Mouse (Mus musculus): ENCODE results near the gene Apmap. TPM values are rescaled to one million over a fixed set of nuclear protein-coding genes. Genes with fewer than 3 reads are reported as not detected.
A peak's percentile ranks its signal among the peaks of the same experiment; 100 is the strongest.

The Apmap gene
- polyA plus RNA-seq, 1 experiment from 2014 or later = 47.6 TPM

DNA sequence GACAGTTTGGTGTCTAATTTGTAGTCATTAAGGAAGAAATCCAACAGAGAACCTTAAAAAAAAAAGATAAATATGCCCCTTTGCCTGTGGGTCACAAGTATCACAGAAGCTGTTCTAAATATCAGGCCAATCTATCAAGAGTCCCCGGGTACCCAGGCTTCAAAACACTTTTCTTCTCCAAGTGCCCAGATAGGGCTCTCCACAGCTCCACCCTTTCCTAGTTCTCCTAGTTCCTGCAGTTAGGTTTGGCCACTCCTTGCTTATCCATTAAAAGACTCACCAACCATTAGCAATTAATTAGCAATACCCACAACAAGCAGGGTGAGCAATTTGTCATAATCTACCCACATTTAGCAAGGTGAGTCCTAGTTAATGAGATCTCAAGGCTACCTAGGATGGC lies 1.3 kb downstream of the Apmap start:
- no peak for ATAC-seq (replicated peaks; ENCODE audit: low FRiP score)
- Histone ChIP-seq H3K36me3 (no peaks in the 10 kb centered on the region), H3K4me2 (peak overlapping the region; percentile 74), H3K27ac (no peak overlapping the region), H3K9me3 (replicated peaks) (no peaks in the 10 kb centered on the region), H3K9ac (no peak overlapping the region), H3K4me3 (replicated peaks) (peak overlapping the region; percentile 89), H3K27me3 (peaks cover 5% of the 10 kb centered on the region; the same call in 1 of the 2 replicates), H3K4me1 (peaks cover 11% of the 10 kb centered on the region)
- WGBS = 88% methylated on average over 1 of the region's 1 CpGs

GRCm38 (mm10) chr2:150604802-150605201 lies 3.6 kb downstream of the Apmap start:
- Histone ChIP-seq H3K27ac (no peak overlapping the region), H3K4me2 (no peak overlapping the region), H3K9ac (no peak overlapping the region), H3K36me3 (no peaks in the 10 kb centered on the region), H3K4me1 (peaks cover 11% of the 10 kb centered on the region), H3K9me3 (replicated peaks) (no peaks in the 10 kb centered on the region), H3K4me3 (replicated peaks) (no peak overlapping the region), H3K27me3 (no peaks in the 10 kb centered on the region)
- ATAC-seq (replicated peaks; ENCODE audit: low FRiP score) = no peak
- WGBS = 88% methylated on average over 2 of the region's 2 CpGs

GRCm38 (mm10) chr2:150602166-150602565 lies 6.2 kb downstream of the Apmap start:
- H3K4me1 ChIP-seq = peaks cover 2% of the 10 kb centered on the region; the same call in 1 of the 2 replicates
- 88% methylated on average over 2 of the region's 2 CpGs for WGBS
- H3K4me3 ChIP-seq (replicated peaks) = no peak overlapping the region
- H3K9ac ChIP-seq = no peak overlapping the region
- H3K27ac ChIP-seq = no peak overlapping the region
- H3K27me3 ChIP-seq = no peaks in the 10 kb centered on the region
- H3K4me2 ChIP-seq = no peak overlapping the region
- ATAC-seq (replicated peaks; ENCODE audit: low FRiP score) = no peak
- H3K36me3 ChIP-seq = 0 out of 2 replicates have a peak, but pooled peaks cover 2% of the 10 kb centered on the region
- H3K9me3 ChIP-seq (replicated peaks) = no peaks in the 10 kb centered on the region

- Histone ChIP-seq H3K4me1 (no peaks in the 10 kb centered on the region), H3K9ac (no peak overlapping the region), H3K4me2 (no peak overlapping the region), H3K4me3 (replicated peaks) (no peak overlapping the region), H3K27ac (no peak overlapping the region), H3K9me3 (replicated peaks) (no peaks in the 10 kb centered on the region), H3K36me3 (0 out of 2 replicates have a peak, but pooled peaks cover 2% of the 10 kb centered on the region), H3K27me3 (no peaks in the 10 kb centered on the region)
- 93% methylated on average over 2 of the region's 2 CpGs for WGBS
- no peak for ATAC-seq (replicated peaks; ENCODE audit: low FRiP score)
Measured at GRCm38 (mm10) chr2:150600263-150600662, 8.1 kb downstream of the Apmap start.

- no peaks in the 10 kb centered on the region for H3K27me3 ChIP-seq
- H3K4me3 ChIP-seq (replicated peaks) = no peak overlapping the region
- peaks cover 24% of the 10 kb centered on the region for H3K36me3 ChIP-seq
- no peak overlapping the region for H3K27ac ChIP-seq
- no peak overlapping the region for H3K4me2 ChIP-seq
- ATAC-seq (replicated peaks; ENCODE audit: low FRiP score) = no peak
- H3K4me1 ChIP-seq = no peaks in the 10 kb centered on the region
- no peak overlapping the region for H3K9ac ChIP-seq
- WGBS = 82% methylated on average over 3 of the region's 3 CpGs
- H3K9me3 ChIP-seq (replicated peaks) = no peaks in the 10 kb centered on the region
Measured at GRCm38 (mm10) chr2:150595411-150596190, 12.8 kb downstream of the Apmap start.

DNA sequence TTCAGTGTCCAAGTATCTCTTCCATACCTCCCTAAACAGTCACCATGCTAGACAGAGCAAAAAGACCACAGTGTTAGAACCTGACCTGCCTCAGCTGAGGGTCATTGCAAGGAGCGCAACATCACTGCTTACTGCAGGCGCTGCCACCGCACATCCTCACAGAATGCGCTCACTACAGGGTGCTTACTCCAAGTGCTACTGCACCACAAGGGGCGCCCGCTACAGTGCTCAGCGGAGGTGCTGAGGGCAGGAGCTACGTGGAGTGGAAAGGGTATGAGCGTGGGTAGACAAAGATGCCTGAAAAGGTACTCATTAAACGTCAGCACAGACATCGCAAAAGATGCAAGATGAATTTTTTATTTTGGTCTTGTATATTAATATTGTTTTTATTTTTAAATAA lies 19.3 kb downstream of the Apmap start:
- ATAC-seq (replicated peaks; ENCODE audit: low FRiP score) = no peak
- H3K4me2 ChIP-seq = no peak overlapping the region
- no peaks in the 10 kb centered on the region for H3K27me3 ChIP-seq
- no peak overlapping the region for H3K9ac ChIP-seq
- 87% methylated on average over 11 of the region's 11 CpGs for WGBS
- no peaks in the 10 kb centered on the region for H3K4me1 ChIP-seq
- H3K36me3 ChIP-seq = peaks cover 71% of the 10 kb centered on the region
- H3K9me3 ChIP-seq (replicated peaks) = no peaks in the 10 kb centered on the region
- H3K27ac ChIP-seq = no peak overlapping the region
- no peak overlapping the region for H3K4me3 ChIP-seq (replicated peaks)

- no peak overlapping the region for H3K27ac ChIP-seq
- H3K4me1 ChIP-seq = no peaks in the 10 kb centered on the region
- no peak for ATAC-seq (replicated peaks; ENCODE audit: low FRiP score)
- WGBS = 64% methylated on average over 1 of the region's 1 CpGs
- no peak overlapping the region for H3K4me2 ChIP-seq
- H3K9me3 ChIP-seq (replicated peaks) = no peaks in the 10 kb centered on the region
- peaks cover 16% of the 10 kb centered on the region for H3K36me3 ChIP-seq
- no peak overlapping the region for H3K9ac ChIP-seq
- no peak overlapping the region for H3K4me3 ChIP-seq (replicated peaks)
- no peaks in the 10 kb centered on the region for H3K27me3 ChIP-seq
Measured at GRCm38 (mm10) chr2:150579628-150580027, 28.7 kb downstream of the Apmap start.

GRCm38 (mm10) chr2:150578603-150579002 lies 29.8 kb downstream of the Apmap start:
- no peaks in the 10 kb centered on the region for H3K27me3 ChIP-seq
- no peak overlapping the region for H3K9ac ChIP-seq
- WGBS = 84% methylated on average over 5 of the region's 5 CpGs
- H3K9me3 ChIP-seq (replicated peaks) = no peaks in the 10 kb centered on the region
- no peaks in the 10 kb centered on the region for H3K4me1 ChIP-seq
- no peak overlapping the region for H3K4me2 ChIP-seq
- H3K36me3 ChIP-seq = peaks cover 6% of the 10 kb centered on the region
- no peak for ATAC-seq (replicated peaks; ENCODE audit: low FRiP score)
- no peak overlapping the region for H3K27ac ChIP-seq
- H3K4me3 ChIP-seq (replicated peaks) = no peak overlapping the region

DNA sequence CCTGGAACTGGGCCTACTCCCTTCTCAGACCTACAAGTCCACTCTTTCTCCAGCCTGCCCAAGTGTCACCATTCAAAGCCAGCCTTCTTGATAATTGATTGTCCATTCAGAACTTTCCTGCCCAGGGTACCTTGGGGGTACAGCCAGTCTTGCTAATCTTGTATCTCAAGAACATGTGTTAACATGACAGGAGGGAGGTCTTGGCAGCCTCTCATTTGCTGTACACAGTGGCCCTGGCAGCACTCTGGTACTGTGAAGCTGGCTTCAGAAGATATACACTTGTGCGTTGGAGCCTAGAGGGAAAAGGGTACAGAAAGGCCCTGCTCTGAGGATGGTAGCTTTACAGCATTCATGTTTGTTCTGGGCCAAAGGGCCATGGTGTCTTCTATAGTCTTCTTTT lies 32.1 kb downstream of the Apmap start:
- H3K9ac ChIP-seq = no peak overlapping the region
- no peaks in the 10 kb centered on the region for H3K27me3 ChIP-seq
- H3K9me3 ChIP-seq (replicated peaks) = no peaks in the 10 kb centered on the region
- ATAC-seq (replicated peaks; ENCODE audit: low FRiP score) = no peak
- H3K36me3 ChIP-seq = no peaks in the 10 kb centered on the region
- no peaks in the 10 kb centered on the region for H3K4me1 ChIP-seq
- H3K4me3 ChIP-seq (replicated peaks) = no peak overlapping the region
- WGBS = 100% methylated on average over 1 of the region's 1 CpGs
- H3K27ac ChIP-seq = no peak overlapping the region
- no peak overlapping the region for H3K4me2 ChIP-seq

DNA sequence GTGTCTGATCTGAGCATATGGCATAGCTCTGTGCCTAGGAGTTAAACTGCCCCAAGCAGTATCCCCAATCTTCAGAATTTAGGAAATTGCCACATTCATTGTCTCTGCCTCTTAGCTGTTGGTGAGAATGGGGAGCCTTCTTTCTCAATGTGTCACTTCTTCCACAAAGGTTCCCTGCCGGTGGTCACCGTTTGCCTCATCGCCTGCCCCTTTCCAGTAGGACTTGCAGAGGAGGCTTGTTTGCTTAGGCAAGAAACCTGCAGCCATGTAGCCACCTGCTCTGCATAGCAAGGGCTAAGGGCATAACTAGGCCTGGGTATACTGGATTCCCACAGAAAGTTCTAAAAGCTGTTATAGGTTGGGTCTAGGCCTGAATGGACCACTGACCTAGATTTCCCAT lies 35.9 kb downstream of the Apmap start:
- WGBS = 85% methylated on average over 3 of the region's 3 CpGs
- no peak for ATAC-seq (replicated peaks; ENCODE audit: low FRiP score)

GRCm38 (mm10) chr2:150570761-150571160 lies 37.6 kb downstream of the Apmap start:
- no peaks in the 10 kb centered on the region for H3K9me3 ChIP-seq (replicated peaks)
- H3K36me3 ChIP-seq = no peaks in the 10 kb centered on the region
- H3K27ac ChIP-seq = no peak overlapping the region
- H3K9ac ChIP-seq = no peak overlapping the region
- H3K4me3 ChIP-seq (replicated peaks) = no peak overlapping the region
- no peak for ATAC-seq (replicated peaks; ENCODE audit: low FRiP score)
- WGBS = 81% methylated on average over 2 of the region's 2 CpGs
- no peak overlapping the region for H3K4me2 ChIP-seq
- no peaks in the 10 kb centered on the region for H3K4me1 ChIP-seq
- H3K27me3 ChIP-seq = no peaks in the 10 kb centered on the region

More for the DNA sequence above, 35.9 kb downstream of the Apmap start:
- Histone ChIP-seq H3K9ac (no peak overlapping the region), H3K4me3 (replicated peaks) (no peak overlapping the region), H3K4me2 (no peak overlapping the region), H3K27me3 (no peaks in the 10 kb centered on the region), H3K27ac (no peak overlapping the region), H3K9me3 (replicated peaks) (no peaks in the 10 kb centered on the region), H3K4me1 (no peaks in the 10 kb centered on the region), H3K36me3 (no peaks in the 10 kb centered on the region)

- Histone ChIP-seq H3K36me3 (no peaks in the 10 kb centered on the region), H3K4me2 (no peak within 1 kb of the TSS), H3K27me3 (no peaks in the 10 kb centered on the region), H3K4me1 (no peaks in the 10 kb centered on the region), H3K27ac (no peak within 1 kb of the TSS), H3K9ac (no peak within 1 kb of the TSS), H3K4me3 (replicated peaks) (no peak within 1 kb of the TSS), H3K9me3 (replicated peaks) (no peaks in the 10 kb centered on the region)
- 72% methylated on average over 11 of the region's 11 CpGs for WGBS
- no peak for ATAC-seq (replicated peaks; ENCODE audit: low FRiP score)
Measured at GRCm38 (mm10) chr2:150569847-150570590, 38.3 kb downstream of the Apmap start, which contains the start of gene Cst7. TSS of gene Cst7 (plus strand) at chr2:150570415.

All from kidney, embryonic 15.5 days (tissue).